In the genomic region with DNA sequence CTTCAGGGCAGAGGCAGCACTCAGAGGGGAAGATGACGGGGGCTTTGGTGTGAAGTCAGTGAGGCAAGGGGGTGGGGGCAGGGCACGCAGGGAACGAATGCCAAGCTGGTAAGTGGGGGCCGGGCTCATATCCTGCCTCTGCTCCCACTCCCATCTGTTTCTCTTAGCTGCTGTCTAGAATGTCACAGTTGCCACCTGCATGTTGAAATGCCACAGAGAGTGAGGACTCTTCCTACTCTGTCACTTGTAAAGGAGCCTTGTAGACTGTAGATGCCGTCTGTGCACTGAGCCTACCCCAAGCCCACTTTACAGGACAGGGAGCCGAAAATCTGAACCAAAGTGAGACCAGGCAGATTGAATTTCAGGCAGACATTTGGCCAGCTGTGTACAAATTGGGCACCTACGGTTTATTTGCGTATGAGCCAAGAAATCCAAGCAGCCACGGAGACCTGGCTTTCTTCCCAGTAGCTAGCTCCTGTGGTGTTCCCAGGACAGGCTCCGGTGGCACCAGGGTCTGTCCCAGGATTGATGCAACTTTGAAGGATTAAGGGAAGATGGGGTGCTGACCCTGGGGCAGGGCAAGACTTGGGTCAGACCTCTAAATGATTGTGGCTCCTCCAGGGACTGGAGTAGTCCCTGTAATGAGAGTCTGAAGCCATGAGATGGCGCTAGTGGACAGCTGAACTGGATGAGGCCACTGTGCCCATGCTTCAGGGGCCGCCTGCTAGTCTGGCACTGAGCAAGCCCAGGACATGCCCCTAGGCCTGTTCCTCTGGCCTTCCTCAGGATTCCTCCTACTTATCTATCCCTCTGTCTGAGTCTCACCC, we compare ENCODE assay signal across 8 mouse cellular contexts. TPM values are rescaled to one million over a fixed set of nuclear protein-coding genes. Genes with fewer than 3 reads are reported as not detected.
DNase-seq lines count a peak whose midpoint lies in the region; ATAC-seq and TF ChIP-seq lines count a peak whose summit lies in the region.

No protein-coding gene starts in this region.

- peaks cover 31% of the 10 kb centered on the region for H3K27me3 ChIP-seq in E14TG2a.4 (ENCODE audit: insufficient read depth, low read length)
- peaks cover 24% of the 10 kb centered on the region for H3K27me3 ChIP-seq in heart, embryonic 13.5 days (replicated peaks)
- H3K27me3 ChIP-seq in lung, embryonic 15.5 days, result no peaks in the 10 kb centered on the region

- H3K9me3 ChIP-seq in E14TG2a.4 (ENCODE audit: low read length), result no peaks in the 10 kb centered on the region
- no peaks in the 10 kb centered on the region for H3K9me3 ChIP-seq in heart, embryonic 13.5 days
- no peaks in the 10 kb centered on the region for H3K9me3 ChIP-seq in lung, embryonic 15.5 days

- peak overlapping the region; percentile 50; the same call in 1 of the 2 replicates for H3K9ac ChIP-seq in heart, embryonic 13.5 days
- H3K9ac ChIP-seq in lung, embryonic 15.5 days, result no peak overlapping the region

- peak; percentile 93 for DNase-seq in ZHBTc4 (ENCODE audit: low read depth, low spot score)
- peak; percentile 80 for DNase-seq in embryo, embryonic 11 days
- DNase-seq in kidney, postnatal 4 days, result peak; percentile 76 to 82
- peak; percentile 80 for DNase-seq in retina, postnatal 1 day
- no peak for DNase-seq in T-cell, adult 2 months (ENCODE audit: low spot score)

- 43% methylated on average over 12 of the region's 12 CpGs for WGBS in heart, embryonic 13.5 days
- WGBS in lung, embryonic 15.5 days, result 37% methylated on average over 12 of the region's 12 CpGs

- no peak overlapping the region for H3K27ac ChIP-seq in heart, embryonic 13.5 days (replicated peaks)
- H3K27ac ChIP-seq in lung, embryonic 15.5 days, result no peak overlapping the region

- H3K4me2 ChIP-seq in heart, embryonic 13.5 days, result no peak overlapping the region
- no peak overlapping the region for H3K4me2 ChIP-seq in lung, embryonic 15.5 days

- no peak for ATAC-seq in heart, embryonic 13.5 days (ENCODE audit: extremely low read depth, insufficient number of reproducible peaks, low FRiP score, low TSS enrichment)
- peak; percentile 57; the same call in 1 of the 2 replicates for ATAC-seq in lung, embryonic 15.5 days (ENCODE audit: borderline replicate concordance, extremely low read depth, low FRiP score, low TSS enrichment)

- 0 out of 2 replicates have a peak overlapping the region, but pooled peaks have one; percentile 2 for H3K4me3 ChIP-seq in E14TG2a.4 (replicated peaks; ENCODE audit: low read length)
- H3K4me3 ChIP-seq in heart, embryonic 13.5 days, result no peak overlapping the region
- H3K4me3 ChIP-seq in lung, embryonic 15.5 days, result no peak overlapping the region

- H3K36me3 ChIP-seq in E14TG2a.4 (ENCODE audit: insufficient read depth, low read length), result no peaks in the 10 kb centered on the region
- no peaks in the 10 kb centered on the region for H3K36me3 ChIP-seq in heart, embryonic 13.5 days
- no peaks in the 10 kb centered on the region for H3K36me3 ChIP-seq in lung, embryonic 15.5 days

- H3K4me1 ChIP-seq in E14TG2a.4 (replicated peaks; ENCODE audit: low read depth, low read length), result peaks cover 42% of the 10 kb centered on the region
- peaks cover 19% of the 10 kb centered on the region for H3K4me1 ChIP-seq in heart, embryonic 13.5 days
- peaks cover 29% of the 10 kb centered on the region for H3K4me1 ChIP-seq in lung, embryonic 15.5 days

- TF ChIP-seq CTCF in E14TG2a.4 (conservative IDR thresholded peaks at IDR 0.05; ENCODE audit: low read length), result peak; percentile 66

RNA-seq across cellular contexts. Expression of gene Arhgef17, which starts 11.1 kb away (rescaled TPM):
- 5.2 and 5.7 TPM in 2 replicates for polyA plus RNA-seq in heart, embryonic 13.5 days (2015; fragmentation: Nextera tagmentation; extraction: Ambion mirVana)
- polyA plus RNA-seq in lung, embryonic 15.5 days (2015; fragmentation: Nextera tagmentation; extraction: Ambion mirVana), result 10.8 TPM in 2 replicates

RNA-seq across cellular contexts. Expression of gene P2ry6, which starts 31.4 kb away (rescaled TPM):
- 4.3 and 4.6 TPM in 2 replicates for polyA plus RNA-seq in heart, embryonic 13.5 days (2015; fragmentation: Nextera tagmentation; extraction: Ambion mirVana)
- 9.6 and 9.9 TPM in 2 replicates for polyA plus RNA-seq in lung, embryonic 15.5 days (2015; fragmentation: Nextera tagmentation; extraction: Ambion mirVana)
